Mouse (Mus musculus): ENCODE data around the gene Nlgn2.

DNA sequence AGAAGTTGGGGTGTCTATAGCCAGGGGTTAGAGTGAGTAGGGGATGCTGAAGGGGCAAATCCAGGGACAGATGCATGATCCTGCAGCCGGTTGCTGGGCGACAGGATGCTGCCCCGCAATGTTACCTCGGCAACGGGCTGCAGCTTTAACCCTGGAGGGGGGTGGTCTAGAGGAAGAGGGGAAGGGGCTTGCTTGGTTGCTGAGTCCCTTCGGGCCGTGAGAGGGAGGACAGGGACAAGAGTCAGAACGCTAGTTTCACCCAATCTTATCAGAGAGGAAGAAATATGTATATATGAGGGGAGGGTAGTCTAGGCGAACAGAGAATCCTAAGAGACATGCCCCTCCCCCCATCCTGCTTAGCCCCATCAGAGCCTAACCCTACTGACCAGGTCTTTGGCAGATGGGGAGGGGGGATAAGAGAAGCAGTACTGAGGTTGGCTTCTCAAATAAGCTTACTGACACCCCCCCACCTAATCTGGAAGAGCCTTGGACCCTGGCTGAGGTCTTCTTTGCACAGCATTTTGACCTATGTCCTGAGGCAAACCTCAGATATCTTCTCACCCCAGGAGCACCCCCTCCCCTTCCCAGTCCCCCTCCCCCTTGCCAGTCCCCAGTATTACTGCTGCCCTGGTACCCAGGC lies 2.1 kb downstream of the Nlgn2 start:
- TF ChIP-seq TAL1 (IDR thresholded peaks at IDR 0.05; ENCODE audit: low read length) (no peak), GATA1 (IDR thresholded peaks at IDR 0.05; ENCODE audit: low read length) (no peak)
